Mouse (Mus musculus) hindlimb bud, embryonic 11.5 days (tissue): ENCODE measurements around the gene Aamp.

ENCODE experiments used
- DNase-seq: peaks from one replicate; pipeline ENCODE4 v3.0.0-alpha.2; 2012; ENCODE audit warnings: low read depth, low spot score; ENCODE audit errors: extremely low spot score

Gene Aamp

GRCm38 (mm10) chr1:74239162-74239561 lies 45.4 kb downstream of the Aamp start:
- DNase-seq = no peak

- no peak for DNase-seq
These were observed 46.4 kb downstream of the Aamp start for GRCm38 (mm10) chr1:74238136-74238535.

- no peak for DNase-seq
These were observed 46.9 kb downstream of the Aamp start for GRCm38 (mm10) chr1:74237671-74238070.

- no peak for DNase-seq
These were observed 47.8 kb downstream of the Aamp start for GRCm38 (mm10) chr1:74236590-74237317.

DNA sequence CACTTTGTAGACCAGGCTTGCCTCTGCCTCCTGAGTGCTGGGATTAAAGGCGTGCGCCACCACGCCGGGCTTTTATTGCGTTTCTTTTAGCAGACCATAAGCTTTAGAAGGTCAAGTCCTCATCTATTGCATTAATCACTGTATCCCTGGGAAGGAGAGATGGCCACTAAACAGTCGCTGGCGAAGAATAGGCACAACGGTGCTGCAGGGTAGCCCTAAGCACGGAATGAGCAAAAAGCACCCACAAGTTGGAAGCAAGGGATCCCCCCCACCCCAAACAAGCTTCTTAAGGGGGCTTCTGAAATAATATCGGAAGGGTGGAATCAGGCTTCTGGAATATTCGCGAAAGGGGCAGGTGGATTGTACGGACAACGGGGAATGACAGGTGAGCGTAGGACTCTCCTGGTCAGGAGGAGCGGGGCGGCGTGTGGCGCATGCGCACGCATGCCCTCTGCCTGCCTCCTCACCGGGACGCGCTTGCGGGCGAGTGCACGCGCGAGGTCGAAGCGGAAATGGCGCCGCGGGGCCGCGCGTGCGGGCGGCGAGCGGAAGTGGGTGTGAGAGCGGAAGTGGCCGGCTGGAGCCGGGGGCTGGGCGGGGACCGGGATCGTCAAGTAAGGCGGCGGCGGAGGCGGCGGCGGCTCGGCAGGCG lies 48.5 kb downstream of the Aamp start, which contains the start of gene Arpc2:
TSS of gene Arpc2 (plus strand) at position 147 of the 652 bp plus-strand sequence.
- DNase-seq = peak; percentile 82

DNA sequence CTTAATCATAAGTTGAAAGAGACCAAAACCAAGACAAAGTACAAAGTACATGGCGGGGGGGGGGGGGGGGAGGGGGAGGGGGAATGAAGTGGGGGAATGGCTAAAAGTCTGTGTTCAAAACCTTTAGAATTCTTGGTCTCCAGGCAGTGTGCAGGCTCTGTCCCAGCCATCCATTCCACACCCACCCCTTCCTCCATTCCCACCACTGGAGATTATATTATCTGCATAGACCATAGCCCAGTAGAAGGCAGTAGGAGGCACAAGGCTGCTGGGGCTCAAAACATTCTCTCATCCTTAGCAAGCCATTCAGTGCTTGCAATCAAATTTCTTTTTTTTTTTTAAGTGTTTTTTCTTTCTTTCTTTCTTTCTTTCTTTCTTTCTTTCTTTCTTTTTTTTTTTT lies 53.5 kb downstream of the Aamp start:
- no peak for DNase-seq

DNA sequence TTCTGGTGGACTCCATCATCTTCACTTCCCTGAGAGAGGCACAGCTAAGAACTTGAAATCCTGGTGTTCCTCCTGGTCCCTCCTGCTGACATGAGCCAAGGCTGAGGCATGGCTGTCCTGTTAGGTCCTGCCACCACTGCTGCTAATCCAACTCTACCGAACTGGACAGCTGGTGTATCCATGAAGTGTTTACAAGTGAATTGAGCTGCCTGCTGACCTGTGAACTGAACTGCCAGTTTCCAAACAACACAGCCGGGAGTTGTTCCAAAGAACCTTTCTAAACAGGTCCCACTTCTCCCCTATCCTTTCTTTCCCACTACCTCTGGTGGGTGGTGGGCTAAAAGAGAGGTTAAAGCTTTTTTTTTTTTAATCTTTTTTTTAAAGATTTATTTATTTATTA lies 54.6 kb downstream of the Aamp start:
- no peak for DNase-seq
